Mouse (Mus musculus): Measurements from ENCODE around the gene Srpk2.

DNA sequence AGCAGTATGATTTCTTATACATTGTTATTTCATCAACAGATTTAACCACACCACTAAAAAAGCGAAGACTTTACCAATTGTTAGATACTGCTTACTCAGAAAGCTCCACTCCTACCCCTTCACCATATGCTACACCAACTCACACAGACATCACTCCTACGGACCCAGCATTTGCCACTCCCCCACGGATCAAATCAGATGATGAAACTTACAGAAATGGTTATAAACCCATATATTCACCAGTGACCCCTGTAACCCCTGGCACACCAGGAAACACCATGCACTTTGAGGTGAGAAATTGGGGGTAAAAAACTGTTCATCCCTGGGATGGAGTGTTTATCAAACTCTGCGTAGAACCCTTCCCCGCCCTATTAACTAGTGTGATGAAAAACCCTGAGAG, 187.5 kb downstream of the Srpk2 start:
- no peak for TF ChIP-seq CTCF (IDR thresholded peaks at IDR 0.05; ENCODE audit: low read depth)
- no peak for TF ChIP-seq EP300 (optimal IDR thresholded peaks at IDR 0.05)
